Mouse (Mus musculus) liver, postnatal 0 days (tissue): ENCODE measurements around the gene Rasa2. TPM values are rescaled to one million over a fixed set of nuclear protein-coding genes. Genes with fewer than 3 reads are reported as not detected.
"Not testable (repeated sequence)": the region's sequence is repeated elsewhere in the genome, so short reads cannot be mapped to it uniquely, and the experiment has no call there.

Source experiments
- ATAC-seq: fragments of 200-750 bp; cut with Nextera tagmentation; 2 replicates; pipeline ENCODE4 v1.8.0; 2017; ENCODE audit warnings: mild to moderate bottlenecking, moderate library complexity
- DNase-seq: peaks from one replicate; pipeline ENCODE4 v3.0.0-alpha.2; 2016
- H3K27ac ChIP-seq: fragments of 300-500 bp; sonication (generic); 2 replicates; pipeline ENCODE4 v1.5.1; 2014; ENCODE audit warnings: antibody characterized with exemption, moderate library complexity, mild to moderate bottlenecking, low read depth
- H3K27me3 ChIP-seq: fragments of 300-500 bp; sonication (generic); 2 replicates; pipeline ENCODE4 v1.6.1; 2014; ENCODE audit warnings: low read length, control low read depth, mixed read lengths; ENCODE audit not compliant: insufficient read depth
- H3K36me3 ChIP-seq: fragments of 300-500 bp; sonication (generic); replicated peaks from 2 replicates; pipeline ENCODE4 v1.6.1; 2014; ENCODE audit warnings: mild to moderate bottlenecking, control low read depth, low read length, moderate library complexity, mixed read lengths; ENCODE audit not compliant: insufficient read depth
- H3K4me1 ChIP-seq: fragments of 300-500 bp; sonication (generic); 2 replicates; pipeline ENCODE4 v1.6.1; 2014; ENCODE audit warnings: antibody characterized with exemption, mild to moderate bottlenecking, control low read depth; ENCODE audit not compliant: insufficient read depth
- H3K4me2 ChIP-seq: fragments of 300-500 bp; sonication (generic); 2 replicates; pipeline ENCODE4 v1.6.1; 2014; ENCODE audit warnings: low read depth, mild to moderate bottlenecking, low read length, moderate library complexity, mixed read lengths
- H3K4me3 ChIP-seq: fragments of 300-500 bp; sonication (generic); 2 replicates; pipeline ENCODE4 v1.5.1; 2014; ENCODE audit warnings: low read depth, low read length
- H3K9ac ChIP-seq: fragments of 300-500 bp; sonication (generic); replicated peaks from 2 replicates; pipeline ENCODE4 v1.6.1; 2014; ENCODE audit warnings: mild to moderate bottlenecking, moderate library complexity
- H3K9me3 ChIP-seq: fragments of 300-500 bp; sonication (generic); 2 replicates; pipeline ENCODE4 v1.6.1; 2016; ENCODE audit warnings: mild to moderate bottlenecking, control low read depth, low read length, mixed read lengths
- CTCF ChIP-seq: sonication (generic); IDR thresholded peaks from 2 replicates; pipeline ENCODE4 v1.5.1; 2016; ENCODE audit warnings: antibody characterized with exemption, low read depth
- EP300 ChIP-seq: IDR thresholded peaks from 2 replicates; pipeline ENCODE4 v1.6.1; 2016; ENCODE audit warnings: antibody characterized with exemption, low read depth, mild to moderate bottlenecking
- WGBS: fragments of 180-500 bp; shearing (Covaris S2); extraction: QIAGEN DNeasy Blood & Tissue Kit; methylation state at CpG from one replicate; pipeline ENCODE4 v1.1.7; 2014; ENCODE audit not compliant: insufficient replicate concordance; 5-methylcytosine and 5-hydroxymethylcytosine counted together
- polyA plus RNA-seq: library from polyadenylated mRNA; unstranded; fragments of >200 nt; fragmentation: Nextera tagmentation; extraction: Ambion mirVana; gene quantifications from 2 replicates; pipeline ENCODE4 v1.2.1, GENCODE M21; 2015

The Rasa2 gene
- polyA plus RNA-seq = 2.5 and 2.7 TPM in 2 replicates

- Histone ChIP-seq H3K27me3 (0 out of 2 replicates have a peak, but pooled peaks cover 4% of the 10 kb centered on the region), H3K36me3 (no peaks in the 10 kb centered on the region), H3K4me2 (peak within 1 kb of the TSS; percentile 91), H3K4me3 (peak within 1 kb of the TSS; percentile 91), H3K27ac (peak within 1 kb of the TSS; percentile 95), H3K9me3 (no peaks in the 10 kb centered on the region), H3K9ac (peak within 1 kb of the TSS; percentile 92), H3K4me1 (peaks cover 16% of the 10 kb centered on the region)
- DNase-seq (peak; percentile 92), ATAC-seq (peak; percentile 98)
- TF ChIP-seq EP300 (no peak), CTCF (no peak)
- WGBS = 2% methylated on average over 39 of the region's 52 CpGs
Observed at GRCm38 (mm10) chr9:96631389-96632072, at the start of gene Rasa2. Rasa2 (minus strand) TSS chr9:96631617.

GRCm38 (mm10) chr9:96678611-96679010, 47.2 kb upstream of the Rasa2 start:
- H3K27me3 ChIP-seq = no peaks in the 10 kb centered on the region
- H3K9ac ChIP-seq = no peak overlapping the region
- DNase-seq (no peak), ATAC-seq (no peak)
- H3K36me3 ChIP-seq = peaks cover under 1% of the 10 kb centered on the region; the same call in 1 of the 2 replicates
- 59% methylated on average over 5 of the region's 5 CpGs for WGBS
- H3K27ac ChIP-seq = no peak overlapping the region
- no peaks in the 10 kb centered on the region for H3K4me1 ChIP-seq
- no peaks in the 10 kb centered on the region for H3K9me3 ChIP-seq
- H3K4me3 ChIP-seq = no peak overlapping the region
- no peak overlapping the region for H3K4me2 ChIP-seq
- TF ChIP-seq EP300 = no peak
- no peak for TF ChIP-seq CTCF

GRCm38 (mm10) chr9:96677711-96678110, 46.3 kb upstream of the Rasa2 start:
- not testable (repeated sequence) for H3K4me3 ChIP-seq, H3K4me1 ChIP-seq, ATAC-seq, DNase-seq, H3K9ac ChIP-seq, H3K4me2 ChIP-seq, H3K27ac ChIP-seq, H3K27me3 ChIP-seq, H3K9me3 ChIP-seq, H3K36me3 ChIP-seq
- 82% methylated on average over 5 of the region's 5 CpGs for WGBS

- no peak overlapping the region for H3K27ac ChIP-seq
- ATAC-seq = no peak
- no peak overlapping the region for H3K9ac ChIP-seq
- no peak for TF ChIP-seq CTCF
- TF ChIP-seq EP300 = no peak
- WGBS = 85% methylated on average over 10 of the region's 10 CpGs
- H3K4me2 ChIP-seq = no peak overlapping the region
- H3K27me3 ChIP-seq = no peaks in the 10 kb centered on the region
- no peak overlapping the region for H3K4me3 ChIP-seq
- H3K9me3 ChIP-seq = no peaks in the 10 kb centered on the region
- no peaks in the 10 kb centered on the region for H3K36me3 ChIP-seq
- H3K4me1 ChIP-seq = no peaks in the 10 kb centered on the region
- no peak for DNase-seq
Observed at GRCm38 (mm10) chr9:96676671-96677070, 45.3 kb upstream of the Rasa2 start.

- Histone ChIP-seq H3K9me3 (no peaks in the 10 kb centered on the region), H3K4me3 (no peak overlapping the region), H3K36me3 (no peaks in the 10 kb centered on the region), H3K4me2 (no peak overlapping the region), H3K27ac (no peak overlapping the region), H3K4me1 (no peaks in the 10 kb centered on the region), H3K27me3 (no peaks in the 10 kb centered on the region), H3K9ac (no peak overlapping the region)
- no peak for DNase-seq
- TF ChIP-seq EP300 (no peak), CTCF (no peak)
- WGBS = 78% methylated on average over 8 of the region's 8 CpGs
- no peak for ATAC-seq
Observed at GRCm38 (mm10) chr9:96675763-96676640, 44.6 kb upstream of the Rasa2 start.

- Histone ChIP-seq H3K9ac (no peak overlapping the region), H3K4me1 (0 out of 2 replicates have a peak, but pooled peaks cover under 1% of the 10 kb centered on the region), H3K9me3 (no peaks in the 10 kb centered on the region), H3K27ac (no peak overlapping the region), H3K36me3 (no peaks in the 10 kb centered on the region), H3K4me3 (no peak overlapping the region), H3K4me2 (no peak overlapping the region), H3K27me3 (no peaks in the 10 kb centered on the region)
- DNase-seq (peak; percentile 40), ATAC-seq (peak; percentile 66)
- WGBS = 33% methylated on average over 5 of the region's 5 CpGs
- TF ChIP-seq CTCF (peak; percentile 88), EP300 (no peak)
Observed at GRCm38 (mm10) chr9:96675071-96675762, 43.8 kb upstream of the Rasa2 start.
